Mouse (Mus musculus): ENCODE measurements around the gene Cisd1. TPM values are rescaled to one million over a fixed set of nuclear protein-coding genes. Genes with fewer than 3 reads are reported as not detected.

Gene Cisd1
- polyA plus RNA-seq, 1 experiment, result 9.6 TPM

DNA sequence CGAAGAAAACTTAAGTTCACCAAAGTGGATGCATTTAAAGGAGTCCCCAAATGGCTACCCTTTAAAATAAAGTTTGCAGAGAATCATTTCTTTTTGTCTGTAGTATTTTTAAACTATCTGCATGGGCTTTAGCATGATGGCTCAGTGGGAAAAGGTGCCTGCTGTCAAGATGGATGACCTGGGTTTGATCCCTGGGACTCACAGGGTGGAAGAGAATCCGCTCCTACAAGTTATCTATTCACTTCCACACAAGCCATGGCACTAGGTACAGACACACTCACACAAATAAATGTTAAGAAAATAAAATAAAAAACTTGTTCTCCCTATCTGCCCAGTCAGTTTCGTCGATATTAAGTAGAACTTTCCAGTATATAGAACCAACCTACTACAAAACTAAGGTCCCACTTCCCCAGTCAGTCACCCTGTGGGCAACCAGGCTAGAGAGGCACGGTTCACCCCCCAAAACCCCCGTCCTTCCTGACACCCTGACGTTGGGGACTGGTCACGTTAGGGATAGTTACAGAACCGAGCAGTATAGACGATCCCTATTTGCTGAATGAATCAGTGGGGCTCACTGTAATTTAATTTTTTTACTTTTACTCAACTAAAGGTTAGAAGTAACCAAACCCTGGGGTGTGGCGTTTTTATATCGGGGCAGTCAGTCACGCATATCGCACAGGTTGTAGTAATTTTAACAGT, 1.0 kb downstream of the Cisd1 start:
- DNase-seq (ENCODE audit: low read depth in 1 of 2, low spot score in 2 of 2), result no peak
- H3K4me1 ChIP-seq (ENCODE audit: control insufficient read depth, insufficient read depth, insufficient read length), result peaks cover 6% of the 10 kb centered on the region; the same call in 1 of the 2 replicates
- peak overlapping the region; percentile 84; the same call in 1 of the 2 replicates for H3K4me3 ChIP-seq (ENCODE audit: extremely low read depth, insufficient read depth, insufficient read length)
- no peak for TF ChIP-seq POLR2A (IDR thresholded peaks at IDR 0.05; ENCODE audit: low read depth, low read length)
- no peak for TF ChIP-seq CTCF (IDR thresholded peaks at IDR 0.05; ENCODE audit: extremely low read depth, insufficient read depth, insufficient read length, insufficient replicate concordance)
- H3K27ac ChIP-seq (ENCODE audit: insufficient read depth, low read length), result no peak overlapping the region
- WGBS, result 24% methylated on average over 14 of the region's 14 CpGs
- no peaks in the 10 kb centered on the region for H3K27me3 ChIP-seq (ENCODE audit: control insufficient read depth, insufficient read depth, low read length)
- H3K36me3 ChIP-seq (ENCODE audit: control insufficient read depth, insufficient read depth, low read length), result no peaks in the 10 kb centered on the region

DNA sequence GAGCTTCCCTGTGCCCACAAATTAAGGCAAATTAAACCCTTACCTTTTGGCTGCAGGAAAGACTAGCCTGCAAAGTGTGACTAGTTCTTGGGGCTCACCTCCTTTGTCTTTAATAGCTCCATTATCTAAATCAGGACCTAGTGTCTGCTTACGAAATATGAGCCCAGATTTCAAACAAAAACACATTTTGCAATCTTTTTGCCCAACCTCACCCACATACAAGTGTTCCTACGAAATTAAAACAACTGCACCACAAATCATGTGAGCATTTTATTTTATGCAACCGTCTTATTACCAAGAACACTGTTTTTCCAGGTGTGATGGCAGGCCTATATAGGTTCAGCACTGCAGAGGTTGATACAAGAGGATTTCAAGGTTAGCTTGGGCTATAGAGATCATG, 1.6 kb downstream of the Cisd1 start:
- Histone ChIP-seq H3K4me3 (ENCODE audit: extremely low read depth, insufficient read depth, insufficient read length) (no peak overlapping the region), H3K4me1 (ENCODE audit: control insufficient read depth, insufficient read depth, insufficient read length) (peaks cover 6% of the 10 kb centered on the region; the same call in 1 of the 2 replicates), H3K27me3 (ENCODE audit: control insufficient read depth, insufficient read depth, low read length) (no peaks in the 10 kb centered on the region), H3K36me3 (ENCODE audit: control insufficient read depth, insufficient read depth, low read length) (no peaks in the 10 kb centered on the region), H3K27ac (ENCODE audit: insufficient read depth, low read length) (no peak overlapping the region)
- no peak for TF ChIP-seq CTCF (IDR thresholded peaks at IDR 0.05; ENCODE audit: extremely low read depth, insufficient read depth, insufficient read length, insufficient replicate concordance)
- no peak for TF ChIP-seq POLR2A (IDR thresholded peaks at IDR 0.05; ENCODE audit: low read depth, low read length)
- 85% methylated on average over 3 of the region's 3 CpGs for WGBS
- DNase-seq (ENCODE audit: low read depth in 1 of 2, low spot score in 2 of 2), result no peak

DNA sequence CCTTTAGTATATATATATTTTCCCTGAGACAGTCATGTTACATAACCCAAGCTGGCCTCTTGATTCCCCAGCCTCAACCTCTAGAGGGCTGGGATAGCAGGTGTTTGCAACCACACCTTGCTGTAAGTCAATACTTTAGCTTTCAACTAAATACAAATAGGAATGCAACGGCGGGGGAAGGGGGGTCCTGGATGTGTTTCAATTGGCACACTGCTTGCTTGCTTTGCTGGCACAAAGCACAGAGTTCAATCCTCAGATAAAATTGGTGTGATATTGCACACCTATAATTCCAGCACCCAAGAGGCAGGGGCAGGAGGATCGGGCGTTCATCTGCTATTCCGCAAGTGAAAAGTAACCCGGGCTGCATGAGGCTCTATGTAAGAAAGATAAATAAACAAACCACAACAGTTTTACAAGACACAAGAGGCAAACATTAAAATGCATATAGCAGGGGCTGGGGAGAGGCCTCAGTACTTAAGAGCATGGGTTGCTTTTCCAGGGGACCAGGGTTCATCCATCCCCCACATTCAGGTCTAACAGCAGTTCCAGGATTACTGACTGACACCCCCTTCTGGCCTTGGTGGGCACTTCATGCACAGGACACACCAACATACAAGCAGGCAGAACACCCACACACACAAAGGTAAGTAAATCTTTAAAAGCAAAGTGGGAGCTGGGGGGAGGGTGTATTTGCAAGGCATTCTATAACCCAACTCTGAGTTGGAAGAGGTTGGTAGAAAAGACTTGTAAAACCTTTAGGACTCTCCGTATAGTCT, 2.5 kb downstream of the Cisd1 start:
- no peak overlapping the region for H3K27ac ChIP-seq (ENCODE audit: insufficient read depth, low read length)
- WGBS, result 95% methylated on average over 7 of the region's 7 CpGs
- H3K4me1 ChIP-seq (ENCODE audit: control insufficient read depth, insufficient read depth, insufficient read length), result peaks cover 6% of the 10 kb centered on the region; the same call in 1 of the 2 replicates
- DNase-seq (ENCODE audit: low read depth in 1 of 2, low spot score in 2 of 2), result no peak
- TF ChIP-seq CTCF (IDR thresholded peaks at IDR 0.05; ENCODE audit: extremely low read depth, insufficient read depth, insufficient read length, insufficient replicate concordance), result no peak
- no peak for TF ChIP-seq POLR2A (IDR thresholded peaks at IDR 0.05; ENCODE audit: low read depth, low read length)
- H3K27me3 ChIP-seq (ENCODE audit: control insufficient read depth, insufficient read depth, low read length), result no peaks in the 10 kb centered on the region
- no peaks in the 10 kb centered on the region for H3K36me3 ChIP-seq (ENCODE audit: control insufficient read depth, insufficient read depth, low read length)
- no peak overlapping the region for H3K4me3 ChIP-seq (ENCODE audit: extremely low read depth, insufficient read depth, insufficient read length)

DNA sequence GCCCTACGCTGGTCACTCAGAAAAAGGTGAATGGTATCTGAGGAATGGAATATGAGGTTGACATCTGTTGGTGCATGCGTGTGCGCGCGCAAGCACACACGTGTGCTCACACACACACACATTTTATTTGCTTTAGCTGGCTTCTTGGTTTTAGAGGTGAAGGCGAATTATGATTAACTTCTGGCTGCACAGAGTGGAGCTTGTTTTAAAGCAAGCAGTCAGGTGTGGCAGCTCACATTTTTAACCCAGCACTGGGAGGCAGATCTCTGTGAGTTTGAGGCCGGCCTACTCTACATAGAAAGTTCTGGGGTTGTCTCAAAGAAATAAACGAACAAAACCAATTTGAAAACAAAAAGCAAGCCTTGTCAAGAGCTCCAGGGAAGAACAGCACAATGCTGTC, 3.5 kb downstream of the Cisd1 start:
- Histone ChIP-seq H3K36me3 (ENCODE audit: control insufficient read depth, insufficient read depth, low read length) (no peaks in the 10 kb centered on the region), H3K27ac (ENCODE audit: insufficient read depth, low read length) (no peak overlapping the region), H3K27me3 (ENCODE audit: control insufficient read depth, insufficient read depth, low read length) (no peaks in the 10 kb centered on the region), H3K4me3 (ENCODE audit: extremely low read depth, insufficient read depth, insufficient read length) (no peak overlapping the region), H3K4me1 (ENCODE audit: control insufficient read depth, insufficient read depth, insufficient read length) (peaks cover 6% of the 10 kb centered on the region; the same call in 1 of the 2 replicates)
- DNase-seq (ENCODE audit: low read depth in 1 of 2, low spot score in 2 of 2), result no peak
- WGBS, result 95% methylated on average over 9 of the region's 9 CpGs
- TF ChIP-seq POLR2A (IDR thresholded peaks at IDR 0.05; ENCODE audit: low read depth, low read length), result no peak
- no peak for TF ChIP-seq CTCF (IDR thresholded peaks at IDR 0.05; ENCODE audit: extremely low read depth, insufficient read depth, insufficient read length, insufficient replicate concordance)

DNA sequence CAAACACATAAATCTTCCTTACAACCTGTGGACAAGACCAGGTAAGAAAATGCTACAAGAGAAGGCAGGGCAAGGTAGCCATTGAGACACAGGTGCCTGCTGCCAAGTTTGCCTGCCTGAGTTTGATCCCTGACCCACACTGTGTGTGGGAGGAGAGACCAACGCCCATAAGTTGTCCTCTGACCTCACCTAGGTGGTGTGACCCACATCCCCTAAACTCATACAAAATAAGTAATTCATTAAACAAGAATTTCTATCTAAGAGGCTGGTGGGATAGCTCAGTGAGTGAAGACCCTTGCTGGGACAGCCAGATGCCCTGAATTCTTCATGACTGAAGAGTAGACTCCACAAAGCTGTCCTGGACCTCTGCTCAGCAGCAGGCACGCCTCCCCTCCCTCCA, 4.6 kb downstream of the Cisd1 start:
- 78% methylated on average over 2 of the region's 2 CpGs for WGBS
- H3K4me3 ChIP-seq (ENCODE audit: extremely low read depth, insufficient read depth, insufficient read length), result no peak overlapping the region
- peaks cover 6% of the 10 kb centered on the region for H3K36me3 ChIP-seq (ENCODE audit: control insufficient read depth, insufficient read depth, low read length)
- H3K4me1 ChIP-seq (ENCODE audit: control insufficient read depth, insufficient read depth, insufficient read length), result peaks cover 6% of the 10 kb centered on the region; the same call in 1 of the 2 replicates
- H3K27me3 ChIP-seq (ENCODE audit: control insufficient read depth, insufficient read depth, low read length), result no peaks in the 10 kb centered on the region
- DNase-seq (ENCODE audit: low read depth in 1 of 2, low spot score in 2 of 2), result no peak
- H3K27ac ChIP-seq (ENCODE audit: insufficient read depth, low read length), result no peak overlapping the region
- TF ChIP-seq CTCF (IDR thresholded peaks at IDR 0.05; ENCODE audit: extremely low read depth, insufficient read depth, insufficient read length, insufficient replicate concordance) (no peak), POLR2A (IDR thresholded peaks at IDR 0.05; ENCODE audit: low read depth, low read length) (no peak)

- no peak for TF ChIP-seq CTCF (IDR thresholded peaks at IDR 0.05; ENCODE audit: extremely low read depth, insufficient read depth, insufficient read length, insufficient replicate concordance)
- no peak for TF ChIP-seq POLR2A (IDR thresholded peaks at IDR 0.05; ENCODE audit: low read depth, low read length)
- H3K4me1 ChIP-seq (ENCODE audit: control insufficient read depth, insufficient read depth, insufficient read length), result peaks cover 6% of the 10 kb centered on the region; the same call in 1 of the 2 replicates
- H3K27me3 ChIP-seq (ENCODE audit: control insufficient read depth, insufficient read depth, low read length), result no peaks in the 10 kb centered on the region
- H3K36me3 ChIP-seq (ENCODE audit: control insufficient read depth, insufficient read depth, low read length), result peaks cover 6% of the 10 kb centered on the region
- no peak overlapping the region for H3K27ac ChIP-seq (ENCODE audit: insufficient read depth, low read length)
- 20% methylated on average over 4 of the region's 4 CpGs for WGBS
- DNase-seq (ENCODE audit: low read depth in 1 of 2, low spot score in 2 of 2), result no peak
- no peak overlapping the region for H3K4me3 ChIP-seq (ENCODE audit: extremely low read depth, insufficient read depth, insufficient read length)
Measured at GRCm38 (mm10) chr10:71339463-71339862, 5.3 kb downstream of the Cisd1 start.
